Mouse (Mus musculus) liver, embryonic 14.5 days (tissue): ENCODE data around the gene Olfr1396.

Source experiments
- CTCF ChIP-seq: IDR thresholded peaks from 2 replicates; pipeline ENCODE4 v1.5.1; 2016; ENCODE audit warnings: antibody characterized with exemption, low read depth, control low read depth
- EP300 ChIP-seq: IDR thresholded peaks from 2 replicates; pipeline ENCODE4 v1.6.1; 2016; ENCODE audit warnings: antibody characterized with exemption, low read depth

DNA sequence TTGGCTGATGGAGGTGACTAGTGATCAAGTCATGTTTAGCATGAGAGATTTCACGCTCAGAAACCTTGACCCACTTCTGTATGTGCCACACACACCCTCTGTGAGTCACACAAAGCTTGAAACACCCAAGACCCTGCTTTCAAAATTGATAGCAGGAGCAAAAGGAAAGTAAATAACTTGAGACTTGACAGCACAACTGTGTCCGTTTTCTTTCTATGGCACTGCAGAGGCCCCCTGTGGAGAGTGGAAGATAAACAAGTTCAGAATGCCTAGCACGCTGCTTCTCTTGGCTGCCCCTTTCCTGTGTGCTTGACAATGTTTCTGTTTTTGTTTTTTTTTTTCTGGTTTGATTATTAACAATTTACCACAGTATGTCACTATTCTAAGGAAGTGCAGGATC is 29.8 kb downstream of the Olfr1396 start:
- TF ChIP-seq EP300 (no peak), CTCF (peak; percentile 58)
